Mouse (Mus musculus) heart, embryonic 11.5 days (tissue): Measurements from ENCODE around the gene St6gal1. TPM values are rescaled to one million over a fixed set of nuclear protein-coding genes. Genes with fewer than 3 reads are reported as not detected.
A peak's percentile ranks its signal among the peaks of the same experiment; 100 is the strongest.

Experiments used
- ATAC-seq: fragments of 200-750 bp; cut with Nextera tagmentation; replicated peaks from 2 replicates; pipeline ENCODE4 v1.8.0; 2017; ENCODE audit warnings: moderate library complexity; ENCODE audit not compliant: insufficient number of reproducible peaks, low FRiP score, low TSS enrichment
- H3K27ac ChIP-seq: fragments of 300-500 bp; sonication (generic); 2 replicates; pipeline ENCODE4 v1.5.1; 2014; ENCODE audit warnings: mild to moderate bottlenecking, low read depth, low read length
- H3K27me3 ChIP-seq: fragments of 300-500 bp; sonication (generic); 2 replicates; pipeline ENCODE4 v1.6.1; 2014; ENCODE audit warnings: mild to moderate bottlenecking, low read length, mixed read lengths; ENCODE audit not compliant: control insufficient read depth, insufficient read depth
- H3K36me3 ChIP-seq: fragments of 300-500 bp; sonication (generic); 2 replicates; pipeline ENCODE4 v1.6.1; 2014; ENCODE audit warnings: mild to moderate bottlenecking, low read length, moderate library complexity, mixed read lengths; ENCODE audit not compliant: control insufficient read depth, insufficient read depth
- H3K4me1 ChIP-seq: fragments of 300-500 bp; sonication (generic); 2 replicates; pipeline ENCODE4 v1.6.1; 2014; ENCODE audit warnings: low read length; ENCODE audit not compliant: control insufficient read depth, insufficient read depth
- H3K4me2 ChIP-seq: fragments of 300-500 bp; sonication (generic); 2 replicates; pipeline ENCODE4 v1.6.1; 2014; ENCODE audit warnings: mild to moderate bottlenecking, moderate library complexity
- H3K4me3 ChIP-seq: fragments of 300-500 bp; sonication (generic); 2 replicates; pipeline ENCODE4 v1.5.1; 2014; ENCODE audit warnings: low read depth, low read length
- H3K9ac ChIP-seq: fragments of 300-500 bp; sonication (generic); 2 replicates; pipeline ENCODE4 v1.6.1; 2014; ENCODE audit warnings: mild to moderate bottlenecking, low read depth, low read length, moderate library complexity
- H3K9me3 ChIP-seq: fragments of 300-500 bp; sonication (generic); replicated peaks from 2 replicates; pipeline ENCODE4 v1.6.1; 2016; ENCODE audit warnings: low read length; ENCODE audit not compliant: control insufficient read depth
- WGBS: fragments of 180-500 bp; shearing (Covaris S2); extraction: QIAGEN DNeasy Blood & Tissue Kit; methylation state at CpG from one replicate; pipeline ENCODE4 v1.1.7; 2014; ENCODE audit not compliant: insufficient replicate concordance; 5-methylcytosine and 5-hydroxymethylcytosine counted together
- polyA plus RNA-seq: library from polyadenylated mRNA; unstranded; fragments of >200 nt; fragmentation: Nextera tagmentation; extraction: Ambion mirVana; gene quantifications from 2 replicates; pipeline ENCODE4 v1.2.1, GENCODE M21; 2014

The St6gal1 gene
- polyA plus RNA-seq, 1 experiment from 2014 or later = 18.5 TPM

DNA sequence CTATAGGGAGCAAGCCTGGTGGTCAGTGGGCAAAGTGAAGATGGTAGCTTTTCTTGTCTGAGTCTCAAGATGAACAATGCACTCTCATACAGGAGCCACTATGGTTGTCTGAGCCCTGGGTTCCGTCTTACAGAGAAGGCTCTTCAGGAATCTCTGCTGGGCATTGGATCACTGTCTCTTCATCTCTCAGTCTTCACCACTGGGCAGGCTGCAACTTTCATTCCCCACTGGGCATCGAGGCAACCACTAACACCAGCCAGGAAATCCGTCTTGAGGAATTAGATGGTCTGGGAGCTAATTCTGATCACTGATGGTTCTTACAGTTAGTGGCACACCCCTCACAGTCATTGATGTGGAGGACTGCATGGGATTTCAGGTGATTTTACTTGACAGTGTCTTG is 73.9 kb downstream of the St6gal1 start:
- 86% methylated on average over 3 of the region's 3 CpGs for WGBS
- Histone ChIP-seq H3K36me3 (no peaks in the 10 kb centered on the region), H3K9ac (no peak overlapping the region), H3K4me3 (no peak overlapping the region), H3K9me3 (no peaks in the 10 kb centered on the region; the same call in 1 of the 2 replicates), H3K27ac (no peak overlapping the region), H3K4me1 (no peaks in the 10 kb centered on the region), H3K27me3 (no peaks in the 10 kb centered on the region), H3K4me2 (no peak overlapping the region)
- no peak for ATAC-seq

DNA sequence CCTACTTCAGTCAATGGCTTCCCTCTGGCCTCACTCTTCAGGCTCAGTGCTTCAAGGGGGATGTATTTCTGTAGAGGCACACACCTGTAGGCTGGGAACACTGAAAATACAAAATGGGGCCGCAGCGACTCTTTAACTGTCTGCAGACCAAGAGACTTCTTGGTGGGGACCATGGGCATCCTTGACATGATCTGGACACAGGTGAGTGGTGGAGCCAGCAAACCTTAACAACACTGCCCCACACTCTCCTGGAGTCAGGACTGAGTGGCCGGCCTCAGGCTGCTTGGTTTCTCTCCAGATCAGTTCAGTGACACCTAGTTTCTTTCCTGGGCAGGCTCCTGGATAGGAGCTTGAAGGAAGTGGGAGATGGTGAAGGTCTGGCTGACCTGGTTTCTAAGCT is 74.4 kb downstream of the St6gal1 start:
- Histone ChIP-seq H3K27me3 (no peaks in the 10 kb centered on the region), H3K4me1 (no peaks in the 10 kb centered on the region), H3K9ac (no peak overlapping the region), H3K4me2 (no peak overlapping the region), H3K27ac (no peak overlapping the region), H3K4me3 (no peak overlapping the region), H3K36me3 (no peaks in the 10 kb centered on the region), H3K9me3 (no peaks in the 10 kb centered on the region; the same call in 1 of the 2 replicates)
- 87% methylated on average over 3 of the region's 3 CpGs for WGBS
- no peak for ATAC-seq

- no peak for ATAC-seq
- Histone ChIP-seq H3K9me3 (no peaks in the 10 kb centered on the region; the same call in 1 of the 2 replicates), H3K9ac (no peak overlapping the region), H3K4me3 (no peak overlapping the region), H3K4me1 (no peaks in the 10 kb centered on the region), H3K27me3 (no peaks in the 10 kb centered on the region), H3K4me2 (no peak overlapping the region), H3K36me3 (no peaks in the 10 kb centered on the region), H3K27ac (no peak overlapping the region)
- WGBS = 66% methylated on average over 7 of the region's 7 CpGs
These were observed 75.6 kb downstream of the St6gal1 start for GRCm38 (mm10) chr16:23299904-23300740.

DNA sequence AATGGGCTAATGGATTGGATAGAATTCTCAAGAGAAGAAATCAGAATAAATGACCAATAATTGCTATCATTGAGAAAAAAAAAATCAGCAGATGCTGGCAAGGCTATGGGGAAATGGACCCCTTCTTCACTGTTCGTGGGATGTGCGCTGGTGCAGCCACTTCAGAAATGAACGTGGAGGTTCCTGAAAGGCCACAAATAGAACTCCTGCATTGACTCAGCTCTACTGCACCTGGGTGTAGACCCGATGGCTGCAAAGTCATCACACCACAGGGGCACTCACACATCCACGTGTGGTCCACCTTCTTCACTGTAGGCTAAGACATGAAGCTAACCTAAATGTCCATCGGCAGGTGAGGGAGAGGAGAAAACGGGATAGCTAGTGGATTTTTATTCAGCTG is 77.2 kb downstream of the St6gal1 start:
- no peak overlapping the region for H3K4me3 ChIP-seq
- no peaks in the 10 kb centered on the region for H3K4me1 ChIP-seq
- H3K9me3 ChIP-seq = no peaks in the 10 kb centered on the region
- H3K36me3 ChIP-seq = no peaks in the 10 kb centered on the region
- ATAC-seq = no peak
- H3K27ac ChIP-seq = no peak overlapping the region
- no peak overlapping the region for H3K9ac ChIP-seq
- no peak overlapping the region for H3K4me2 ChIP-seq
- no peaks in the 10 kb centered on the region for H3K27me3 ChIP-seq
- 76% methylated on average over 7 of the region's 7 CpGs for WGBS

- Histone ChIP-seq H3K4me2 (no peak overlapping the region), H3K27ac (no peak overlapping the region), H3K36me3 (no peaks in the 10 kb centered on the region), H3K4me1 (no peaks in the 10 kb centered on the region), H3K9me3 (no peaks in the 10 kb centered on the region), H3K27me3 (no peaks in the 10 kb centered on the region), H3K9ac (no peak overlapping the region), H3K4me3 (no peak overlapping the region)
- WGBS = 56% methylated on average over 10 of the region's 10 CpGs
- ATAC-seq = no peak
These were observed 81.5 kb downstream of the St6gal1 start for GRCm38 (mm10) chr16:23305830-23306623.

- H3K36me3 ChIP-seq = no peaks in the 10 kb centered on the region
- 48% methylated on average over 12 of the region's 12 CpGs for WGBS
- no peaks in the 10 kb centered on the region for H3K27me3 ChIP-seq
- no peak overlapping the region for H3K9ac ChIP-seq
- no peak overlapping the region for H3K4me3 ChIP-seq
- no peaks in the 10 kb centered on the region for H3K9me3 ChIP-seq
- H3K27ac ChIP-seq = no peak overlapping the region
- no peaks in the 10 kb centered on the region for H3K4me1 ChIP-seq
- no peak overlapping the region for H3K4me2 ChIP-seq
- 0 out of 2 replicates have a peak, but pooled peaks have one; percentile 4 for ATAC-seq
These were observed 82.8 kb downstream of the St6gal1 start for GRCm38 (mm10) chr16:23307142-23307968.

DNA sequence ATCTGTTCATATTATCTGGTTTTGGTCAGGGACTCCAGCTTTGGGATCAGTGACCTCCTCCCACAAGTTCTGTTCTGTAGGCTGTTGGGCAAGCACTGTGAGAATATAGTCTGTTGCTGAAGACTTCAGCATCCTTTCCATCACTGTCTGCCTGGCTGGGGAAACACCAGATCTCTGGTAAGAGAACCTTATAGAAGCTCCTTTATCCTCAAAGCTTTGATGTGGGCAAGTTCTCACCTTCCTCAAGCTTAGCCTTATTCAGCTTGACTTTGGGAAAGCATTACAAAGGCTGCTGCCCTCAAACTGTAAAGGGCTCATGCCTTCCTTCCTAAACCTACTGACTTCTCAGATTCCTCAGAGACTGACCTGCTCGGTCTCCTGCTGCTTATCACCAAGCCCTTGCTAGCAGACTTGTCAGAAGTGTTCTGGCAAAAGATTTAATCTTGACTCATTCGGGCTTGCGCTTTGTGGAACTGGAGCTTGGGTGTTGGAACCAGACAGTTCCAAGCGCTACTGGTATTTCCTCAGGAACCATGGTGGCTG is 83.5 kb downstream of the St6gal1 start:
- Histone ChIP-seq H3K4me1 (no peaks in the 10 kb centered on the region), H3K9me3 (no peaks in the 10 kb centered on the region), H3K27ac (no peak overlapping the region), H3K9ac (no peak overlapping the region), H3K27me3 (no peaks in the 10 kb centered on the region), H3K4me3 (no peak overlapping the region), H3K36me3 (no peaks in the 10 kb centered on the region), H3K4me2 (no peak overlapping the region)
- ATAC-seq = no peak
- WGBS = 16% methylated on average over 4 of the region's 4 CpGs

- WGBS = 65% methylated on average over 4 of the region's 4 CpGs
- ATAC-seq = no peak
- H3K36me3 ChIP-seq = no peaks in the 10 kb centered on the region
These were observed 84.5 kb downstream of the St6gal1 start for GRCm38 (mm10) chr16:23309080-23309479.

More at GRCm38 (mm10) chr16:23309080-23309479, 84.5 kb downstream of the St6gal1 start:
- Histone ChIP-seq H3K9ac (no peak overlapping the region), H3K27ac (no peak overlapping the region), H3K4me2 (no peak overlapping the region), H3K9me3 (no peaks in the 10 kb centered on the region), H3K4me1 (no peaks in the 10 kb centered on the region), H3K27me3 (no peaks in the 10 kb centered on the region), H3K4me3 (no peak overlapping the region)
